ENCODE assay signal across 24 mouse cellular contexts in the genomic region with DNA sequence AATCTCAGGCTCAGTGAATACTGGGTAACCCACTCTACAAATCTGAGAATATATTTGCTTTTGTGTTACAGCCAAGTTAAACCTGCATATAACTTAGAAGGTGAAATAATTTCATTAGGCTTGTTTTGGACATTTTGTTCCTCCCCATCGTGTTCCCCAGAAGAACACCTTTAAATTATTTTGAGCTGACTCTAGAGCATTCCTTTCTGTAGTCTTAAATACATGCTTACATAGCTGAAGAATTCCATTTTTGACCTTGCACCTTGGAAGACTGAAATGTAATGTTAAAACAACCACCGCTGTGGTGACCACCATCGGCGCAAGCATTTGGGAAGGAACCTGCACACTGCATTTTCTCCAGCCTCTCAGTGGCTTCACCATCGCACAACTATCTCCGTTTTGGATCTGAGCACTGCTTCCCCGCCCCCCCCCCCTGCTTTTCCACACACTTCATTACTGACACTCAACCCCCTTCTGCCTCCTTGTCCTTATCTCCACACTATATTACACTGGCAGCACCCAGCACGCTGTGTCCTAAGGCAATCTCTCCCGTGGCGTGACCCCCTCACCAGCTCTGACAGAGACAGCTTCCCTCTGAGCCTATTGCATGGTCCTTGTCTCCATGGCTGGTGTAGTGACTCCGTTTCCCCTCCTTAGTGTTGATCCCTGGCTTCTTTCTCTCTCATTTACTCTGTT. TPM values are rescaled to one million over a fixed set of nuclear protein-coding genes. Genes with fewer than 3 reads are reported as not detected.
A peak's percentile ranks its signal among the peaks of the same experiment; 100 is the strongest.
DNase-seq lines count a peak whose midpoint lies in the region; ATAC-seq and TF ChIP-seq lines count a peak whose summit lies in the region.
"Had no signal": no experiment of that assay in that cellular context is flagged by ENCODE, and none has a peak within 500 bp of the region (broad histone marks: within the 10 kb centered on the region; RNA-seq: fewer than 3 reads in every experiment).

No protein-coding gene starts in this region.

- H3K27ac ChIP-seq in heart, embryonic 11.5 days (ENCODE audit: low read depth, low read length) = no peak overlapping the region; the same call in 1 of the 2 replicates
- peak overlapping the region; percentile 28; the same call in 1 of the 2 replicates for H3K27ac ChIP-seq in kidney, embryonic 15.5 days
- H3K27ac ChIP-seq in kidney, embryonic 14.5 days (ENCODE audit: low read depth, low read length) = no peak overlapping the region
- H3K27ac ChIP-seq in lung, postnatal 0 days (ENCODE audit: low read length) = peak overlapping the region; percentile 97
- no peak overlapping the region for H3K27ac ChIP-seq in thymus, adult 2 months (ENCODE audit: control insufficient read depth, insufficient read depth, low read length)
- H3K27ac ChIP-seq: embryonic facial prominence, embryonic 12.5 days; hindbrain, embryonic 15.5 days; layer of hippocampus, adult 2 months; neural tube, embryonic 13.5 days had no signal

- no peak for DNase-seq in heart, postnatal 36 days
- DNase-seq in lung, postnatal 0 days (ENCODE audit: low spot score) = peak; percentile 58
- no peak for DNase-seq in lung, postnatal 25 days (ENCODE audit: low spot score)
- no peak for DNase-seq in thymus, adult 2 months
- DNase-seq: adrenal gland, postnatal 14 days; cerebellum, adult 9-11 months; gastrocnemius, postnatal 14 days; heart, postnatal 14 days; kidney, postnatal 10 days; layer of hippocampus, postnatal 36 days; midbrain, embryonic 14.5 days; right cerebral cortex, adult 18-20 months; thymus, postnatal 36 days had no signal

- no peak for TF ChIP-seq CTCF in lung, postnatal 0 days (IDR thresholded peaks at IDR 0.05)
- no peak for TF ChIP-seq CTCF in thymus, adult 2 months (IDR thresholded peaks at IDR 0.05; ENCODE audit: borderline replicate concordance, control insufficient read depth, extremely low read depth, insufficient read depth, low read length, poor library complexity)

- H3K4me1 ChIP-seq in heart, embryonic 11.5 days (ENCODE audit: control insufficient read depth, insufficient read depth, low read length) = peaks cover 37% of the 10 kb centered on the region
- peaks cover 44% of the 10 kb centered on the region for H3K4me1 ChIP-seq in kidney, embryonic 15.5 days
- peaks cover 30% of the 10 kb centered on the region for H3K4me1 ChIP-seq in kidney, embryonic 14.5 days (ENCODE audit: control insufficient read depth, insufficient read depth, low read length)
- H3K4me1 ChIP-seq in lung, postnatal 0 days (ENCODE audit: insufficient read depth, low read depth, low read length) = peaks cover 31% of the 10 kb centered on the region; the same call in 1 of the 2 replicates
- peaks cover 26% of the 10 kb centered on the region for H3K4me1 ChIP-seq in thymus, adult 2 months (replicated peaks; ENCODE audit: control insufficient read depth, insufficient read depth, low read length)

- H3K36me3 ChIP-seq in heart, embryonic 11.5 days (ENCODE audit: control insufficient read depth, insufficient read depth, low read length) = no peaks in the 10 kb centered on the region
- no peaks in the 10 kb centered on the region for H3K36me3 ChIP-seq in kidney, embryonic 15.5 days
- H3K36me3 ChIP-seq in kidney, embryonic 14.5 days (ENCODE audit: control insufficient read depth, insufficient read depth, low read length) = no peaks in the 10 kb centered on the region
- no peaks in the 10 kb centered on the region for H3K36me3 ChIP-seq in lung, postnatal 0 days (ENCODE audit: insufficient read depth, low read length)
- H3K36me3 ChIP-seq in thymus, adult 2 months (ENCODE audit: control insufficient read depth, insufficient read depth, low read length) = no peaks in the 10 kb centered on the region
- H3K36me3 ChIP-seq: embryonic facial prominence, embryonic 12.5 days; G1E; hindbrain, embryonic 15.5 days; neural tube, embryonic 13.5 days had no signal

- intact Hi-C loops in heart, postnatal 36 days (cut with DNase I) = no loop called here

- 40% methylated on average over 10 of the region's 11 CpGs for WGBS in heart, embryonic 11.5 days (ENCODE audit: insufficient replicate concordance)
- 72% methylated on average over 11 of the region's 11 CpGs for WGBS in kidney, embryonic 15.5 days
- 73% methylated on average over 11 of the region's 11 CpGs for WGBS in kidney, embryonic 14.5 days
- WGBS in lung, postnatal 0 days = 23% methylated on average over 10 of the region's 11 CpGs
- 95% methylated on average over 11 of the region's 11 CpGs for WGBS in thymus, adult 2 months

- H3K4me2 ChIP-seq in heart, embryonic 11.5 days = peak overlapping the region; percentile 22; the same call in 1 of the 2 replicates
- H3K4me2 ChIP-seq in kidney, embryonic 15.5 days = no peak overlapping the region
- H3K4me2 ChIP-seq in kidney, embryonic 14.5 days (replicated peaks; ENCODE audit: low read depth, low read length) = no peak overlapping the region
- H3K4me2 ChIP-seq in lung, postnatal 0 days (replicated peaks; ENCODE audit: low read depth, low read length) = no peak overlapping the region
- H3K4me2 ChIP-seq: embryonic facial prominence, embryonic 12.5 days; hindbrain, embryonic 15.5 days; neural tube, embryonic 13.5 days had no signal

- no peaks in the 10 kb centered on the region for H3K9me3 ChIP-seq in heart, embryonic 11.5 days (replicated peaks; ENCODE audit: control insufficient read depth, low read length)
- no peaks in the 10 kb centered on the region for H3K9me3 ChIP-seq in kidney, embryonic 15.5 days (replicated peaks)
- no peaks in the 10 kb centered on the region for H3K9me3 ChIP-seq in kidney, embryonic 14.5 days (ENCODE audit: control insufficient read depth, low read length)
- no peaks in the 10 kb centered on the region for H3K9me3 ChIP-seq in lung, postnatal 0 days (ENCODE audit: low read length)
- H3K9me3 ChIP-seq: embryonic facial prominence, embryonic 12.5 days; G1E; hindbrain, embryonic 15.5 days; neural tube, embryonic 13.5 days had no signal

- H3K9ac ChIP-seq in heart, embryonic 11.5 days (ENCODE audit: low read depth, low read length) = no peak overlapping the region
- no peak overlapping the region for H3K9ac ChIP-seq in kidney, embryonic 15.5 days
- no peak overlapping the region for H3K9ac ChIP-seq in kidney, embryonic 14.5 days (ENCODE audit: low read depth, low read length)
- H3K9ac ChIP-seq in lung, postnatal 0 days (replicated peaks; ENCODE audit: low read depth) = no peak overlapping the region
- H3K9ac ChIP-seq: embryonic facial prominence, embryonic 12.5 days; hindbrain, embryonic 15.5 days; neural tube, embryonic 13.5 days had no signal

- no peak for TF ChIP-seq POLR2A in thymus, adult 2 months (IDR thresholded peaks at IDR 0.05; ENCODE audit: control insufficient read depth, extremely low read depth, insufficient read depth, low read length, poor library complexity)

- TF ChIP-seq EP300 in lung, postnatal 0 days (IDR thresholded peaks at IDR 0.05) = peak; percentile 96

- no peaks in the 10 kb centered on the region for H3K27me3 ChIP-seq in heart, embryonic 11.5 days (ENCODE audit: control insufficient read depth, insufficient read depth, low read length)
- H3K27me3 ChIP-seq in kidney, embryonic 15.5 days = no peaks in the 10 kb centered on the region
- H3K27me3 ChIP-seq in kidney, embryonic 14.5 days (ENCODE audit: control insufficient read depth, insufficient read depth, low read length) = no peaks in the 10 kb centered on the region
- H3K27me3 ChIP-seq in lung, postnatal 0 days (replicated peaks; ENCODE audit: insufficient read depth, low read length) = no peaks in the 10 kb centered on the region
- no peaks in the 10 kb centered on the region for H3K27me3 ChIP-seq in thymus, adult 2 months (ENCODE audit: control insufficient read depth, insufficient read depth, low read length)
- H3K27me3 ChIP-seq: embryonic facial prominence, embryonic 12.5 days; hindbrain, embryonic 15.5 days; neural tube, embryonic 13.5 days had no signal

- ATAC-seq in heart, embryonic 11.5 days (replicated peaks; ENCODE audit: insufficient number of reproducible peaks, low FRiP score, low TSS enrichment) = no peak
- ATAC-seq in kidney, embryonic 15.5 days (replicated peaks; ENCODE audit: low FRiP score) = no peak
- no peak for ATAC-seq in kidney, embryonic 14.5 days (ENCODE audit: low FRiP score, low TSS enrichment)
- ATAC-seq in lung, postnatal 0 days = no peak
- ATAC-seq: forebrain, embryonic 14.5 days; intestine, postnatal 0 days had no signal

- H3K4me3 ChIP-seq in heart, embryonic 11.5 days (ENCODE audit: low read depth, low read length) = no peak overlapping the region
- H3K4me3 ChIP-seq in kidney, embryonic 15.5 days (replicated peaks) = no peak overlapping the region
- H3K4me3 ChIP-seq in kidney, embryonic 14.5 days (ENCODE audit: low read length) = no peak overlapping the region
- H3K4me3 ChIP-seq in lung, postnatal 0 days (ENCODE audit: low read depth, low read length) = no peak overlapping the region
- H3K4me3 ChIP-seq in thymus, adult 2 months (ENCODE audit: control insufficient read depth, insufficient read depth, low read length) = no peak overlapping the region
- H3K4me3 ChIP-seq: embryonic facial prominence, embryonic 12.5 days; erythroblast, embryonic 14.5 days; hindbrain, embryonic 15.5 days; layer of hippocampus, adult 2 months; neural tube, embryonic 13.5 days had no signal

RNA-seq across cellular contexts. Expression of gene Scd2, which starts 5.9 kb away (rescaled TPM):
- polyA plus RNA-seq in heart, embryonic 11.5 days (2014; fragmentation: Nextera tagmentation; extraction: Ambion mirVana) = 150 and 188 TPM in 2 replicates
- total RNA-seq in heart, postnatal 36 days (2021) = 10 to 100 TPM; 10.7 to 13.0 TPM
- polyA plus RNA-seq in kidney, embryonic 15.5 days (2015; fragmentation: Nextera tagmentation; extraction: Ambion mirVana) = 185 and 195 TPM in 2 replicates
- 103 and 205 TPM in 2 replicates for polyA plus RNA-seq in kidney, embryonic 14.5 days (2014; fragmentation: Nextera tagmentation; extraction: Ambion mirVana)
- 99.3 and 118 TPM in 2 replicates for polyA plus RNA-seq in lung, postnatal 0 days (2015; fragmentation: Nextera tagmentation; extraction: Ambion mirVana)
- polyA plus RNA-seq in thymus, adult 2 months (2012; rRNA removed) = 261 and 320 TPM in 2 replicates

RNA-seq across cellular contexts. Expression of gene Scd4, which starts 45.3 kb away (rescaled TPM):
- 0.11 and 0.18 TPM in 2 replicates for polyA plus RNA-seq in heart, embryonic 11.5 days (2014; fragmentation: Nextera tagmentation; extraction: Ambion mirVana)
- total RNA-seq in heart, postnatal 36 days (2021) = 10 to 100 TPM in 1 of 2 experiments, 1 to 10 TPM in 1; 8.2 to 15.2 TPM
- polyA plus RNA-seq in kidney, embryonic 15.5 days (2015; fragmentation: Nextera tagmentation; extraction: Ambion mirVana) = 0.09 and 0.10 TPM in 2 replicates
- polyA plus RNA-seq in kidney, embryonic 14.5 days (2014; fragmentation: Nextera tagmentation; extraction: Ambion mirVana) = 0.11 TPM in 1 of 2 replicates, not detected in the other
- 0.53 and 0.60 TPM in 2 replicates for polyA plus RNA-seq in lung, postnatal 0 days (2015; fragmentation: Nextera tagmentation; extraction: Ambion mirVana)
- 2.2 and 2.7 TPM in 2 replicates for polyA plus RNA-seq in thymus, adult 2 months (2012; rRNA removed)
- polyA plus RNA-seq: erythroblast, embryonic 14.5 days had no signal

Comparison
In these comparisons a context has a peak if more than half of its experiments do, and no peak if none do; other contexts are left out.
1. H3K27ac ChIP-seq: peak in kidney, embryonic 15.5 days (single experiment) and lung, postnatal 0 days (single experiment); none in heart, embryonic 11.5 days (single experiment), kidney, embryonic 14.5 days (single experiment) and thymus, adult 2 months (single experiment).